Mouse (Mus musculus): ENCODE data around the gene Ajm1.
"Not testable (repeated sequence)": the region's sequence is repeated elsewhere in the genome, so short reads cannot be mapped to it uniquely, and the experiment has no call there.

DNA sequence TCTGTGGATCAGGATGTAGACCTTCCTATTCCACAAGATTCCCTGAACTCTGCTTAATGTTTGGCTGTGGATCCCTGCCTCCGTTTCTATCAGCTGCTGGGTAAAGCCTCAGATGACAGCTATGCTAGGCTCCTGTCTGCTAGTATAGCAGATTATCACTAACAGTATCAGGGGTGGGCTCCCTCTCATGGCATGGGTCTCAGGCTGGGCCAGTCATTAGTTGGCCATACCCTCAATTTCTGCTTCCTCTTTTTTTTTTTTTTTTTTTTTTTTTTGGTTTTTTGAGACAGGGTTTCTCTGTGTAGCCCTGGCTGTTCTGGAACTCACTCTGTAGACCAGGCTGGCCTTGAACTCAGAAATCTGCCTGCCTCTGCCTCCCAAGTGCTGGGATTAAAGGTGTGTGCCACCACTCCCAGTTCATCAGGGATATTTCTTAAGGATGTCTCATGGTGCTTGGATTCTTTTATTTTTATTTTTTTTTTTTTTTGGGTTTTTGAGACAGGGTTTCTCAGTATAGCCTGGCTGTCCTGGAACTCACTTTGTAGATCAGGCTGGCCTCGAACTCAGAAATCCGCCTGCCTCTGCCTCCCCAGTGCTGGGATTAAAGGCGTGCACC lies 28.3 kb downstream of the Ajm1 start:
- TF ChIP-seq CTCF (IDR thresholded peaks at IDR 0.05; ENCODE audit: borderline replicate concordance, control insufficient read depth, extremely low read depth, insufficient read depth, low read length, poor library complexity); POLR2A (IDR thresholded peaks at IDR 0.05; ENCODE audit: control insufficient read depth, extremely low read depth, insufficient read depth, low read length, poor library complexity): not testable (repeated sequence)
